Mouse (Mus musculus): ENCODE data around the gene Baiap2l1. TPM values are rescaled to one million over a fixed set of nuclear protein-coding genes. Genes with fewer than 3 reads are reported as not detected.

Baiap2l1 gene
- polyA plus RNA-seq, 1 experiment from 2014 or later, result 8.1 TPM

GRCm38 (mm10) chr5:144364680-144365357, 6.9 kb upstream of the Baiap2l1 start:
- DNase-seq (no peak), ATAC-seq (ENCODE audit: insufficient read depth) (no peak)
- WGBS, result 88% methylated on average over 11 of the region's 11 CpGs
- no peak for TF ChIP-seq CTCF (IDR thresholded peaks at IDR 0.05; ENCODE audit: low read depth)
- Histone ChIP-seq H3K27me3 (ENCODE audit: insufficient read depth, low read length) (no peaks in the 10 kb centered on the region), H3K4me2 (no peak overlapping the region), H3K9ac (no peak overlapping the region), H3K9me3 (ENCODE audit: low read depth, low read length) (no peaks in the 10 kb centered on the region), H3K4me3 (ENCODE audit: low read depth, low read length) (no peak overlapping the region), H3K36me3 (ENCODE audit: insufficient read depth) (no peaks in the 10 kb centered on the region), H3K4me1 (ENCODE audit: insufficient read depth) (no peaks in the 10 kb centered on the region), H3K27ac (ENCODE audit: low read depth) (no peak overlapping the region)

DNA sequence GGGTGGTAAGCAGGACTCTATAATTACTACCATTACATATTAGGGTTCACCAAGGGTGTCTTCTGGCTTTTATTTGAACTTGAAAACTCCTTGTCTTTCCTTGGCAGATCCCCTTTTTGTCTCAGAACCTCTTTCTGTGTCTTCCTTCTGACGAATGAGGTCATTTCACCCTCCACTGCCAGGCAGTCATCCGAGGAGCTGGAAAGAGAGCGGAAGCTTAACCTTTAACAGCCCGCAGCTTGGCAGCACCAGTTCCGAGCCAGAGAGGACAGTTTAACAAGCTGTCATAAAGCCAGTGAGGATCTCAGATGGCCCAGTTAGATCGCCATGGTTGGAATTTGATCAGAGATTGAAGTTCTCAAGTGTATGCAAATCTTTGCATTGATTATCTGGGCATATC, 2.4 kb upstream of the Baiap2l1 start:
- no peak for DNase-seq
- WGBS, result 52% methylated on average over 6 of the region's 6 CpGs
- Histone ChIP-seq H3K4me2 (no peak overlapping the region), H3K36me3 (ENCODE audit: insufficient read depth) (no peaks in the 10 kb centered on the region), H3K9me3 (ENCODE audit: low read depth, low read length) (no peaks in the 10 kb centered on the region), H3K27me3 (ENCODE audit: insufficient read depth, low read length) (no peaks in the 10 kb centered on the region), H3K4me3 (ENCODE audit: low read depth, low read length) (no peak overlapping the region), H3K9ac (no peak overlapping the region), H3K27ac (ENCODE audit: low read depth) (no peak overlapping the region), H3K4me1 (ENCODE audit: insufficient read depth) (0 out of 2 replicates have a peak, but pooled peaks cover 4% of the 10 kb centered on the region)
- no peak for ATAC-seq (ENCODE audit: insufficient read depth)
- TF ChIP-seq CTCF (IDR thresholded peaks at IDR 0.05; ENCODE audit: low read depth), result no peak

GRCm38 (mm10) chr5:144359886-144360285, 2.0 kb upstream of the Baiap2l1 start:
- Histone ChIP-seq H3K4me1 (ENCODE audit: insufficient read depth) (0 out of 2 replicates have a peak, but pooled peaks cover 4% of the 10 kb centered on the region), H3K4me2 (no peak overlapping the region), H3K9ac (no peak overlapping the region), H3K36me3 (ENCODE audit: insufficient read depth) (no peaks in the 10 kb centered on the region), H3K4me3 (ENCODE audit: low read depth, low read length) (no peak overlapping the region), H3K27ac (ENCODE audit: low read depth) (no peak overlapping the region), H3K9me3 (ENCODE audit: low read depth, low read length) (no peaks in the 10 kb centered on the region), H3K27me3 (ENCODE audit: insufficient read depth, low read length) (no peaks in the 10 kb centered on the region)
- 74% methylated on average over 6 of the region's 6 CpGs for WGBS
- no peak for ATAC-seq (ENCODE audit: insufficient read depth)
- no peak for TF ChIP-seq CTCF (IDR thresholded peaks at IDR 0.05; ENCODE audit: low read depth)
- no peak for DNase-seq

DNA sequence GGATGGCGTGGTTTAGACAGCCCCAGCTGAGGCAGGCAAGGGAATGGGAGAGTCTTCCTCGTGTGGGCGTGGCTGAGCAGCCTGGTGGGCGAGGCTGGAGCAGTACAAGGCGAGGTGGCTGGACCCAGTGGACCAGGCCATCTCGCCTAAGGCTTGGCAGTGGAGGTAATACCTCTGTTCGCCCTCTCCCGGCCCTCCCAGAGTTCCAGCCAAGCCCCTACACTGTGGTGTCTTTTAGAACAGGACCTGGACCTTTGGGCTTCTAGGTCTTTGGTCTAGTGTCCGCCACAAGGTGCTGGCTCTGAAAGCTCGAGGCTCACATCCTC, 643 bp upstream of the Baiap2l1 start:
- ATAC-seq (ENCODE audit: insufficient read depth) (no peak), DNase-seq (no peak)
- Histone ChIP-seq H3K4me3 (ENCODE audit: low read depth, low read length) (peak overlapping the region; percentile 60), H3K4me1 (ENCODE audit: insufficient read depth) (0 out of 2 replicates have a peak, but pooled peaks cover 4% of the 10 kb centered on the region), H3K36me3 (ENCODE audit: insufficient read depth) (no peaks in the 10 kb centered on the region), H3K27me3 (ENCODE audit: insufficient read depth, low read length) (no peaks in the 10 kb centered on the region), H3K27ac (ENCODE audit: low read depth) (no peak overlapping the region), H3K9me3 (ENCODE audit: low read depth, low read length) (no peaks in the 10 kb centered on the region), H3K9ac (no peak overlapping the region), H3K4me2 (peak overlapping the region; percentile 87)
- WGBS, result 9% methylated on average over 10 of the region's 10 CpGs
- TF ChIP-seq CTCF (IDR thresholded peaks at IDR 0.05; ENCODE audit: low read depth), result no peak

DNA sequence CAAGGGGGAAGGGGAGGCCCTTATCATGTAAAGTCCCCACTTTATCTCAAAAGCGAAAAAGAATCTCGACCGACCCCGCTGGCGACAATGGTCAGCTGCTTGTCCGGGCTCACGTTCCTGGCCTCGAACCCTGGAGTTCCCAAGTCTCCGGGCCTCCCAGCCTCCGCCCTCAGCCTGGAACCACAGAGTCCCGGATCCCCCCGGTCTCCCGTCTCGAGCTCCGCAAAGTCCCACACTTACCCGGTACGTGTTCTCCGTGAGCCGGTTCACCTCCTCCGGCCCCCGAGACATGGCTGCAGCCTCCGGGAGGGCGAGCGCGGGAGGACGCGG, 396 bp downstream of the Baiap2l1 start:
- H3K27ac ChIP-seq (ENCODE audit: low read depth), result peak overlapping the region; percentile 83
- peak overlapping the region; percentile 60 for H3K4me3 ChIP-seq (ENCODE audit: low read depth, low read length)
- DNase-seq, result no peak
- no peak for TF ChIP-seq CTCF (IDR thresholded peaks at IDR 0.05; ENCODE audit: low read depth)
- no peaks in the 10 kb centered on the region for H3K27me3 ChIP-seq (ENCODE audit: insufficient read depth, low read length)
- no peak for ATAC-seq (ENCODE audit: insufficient read depth)
- H3K4me1 ChIP-seq (ENCODE audit: insufficient read depth), result 0 out of 2 replicates have a peak, but pooled peaks cover 4% of the 10 kb centered on the region
- H3K9ac ChIP-seq, result peak overlapping the region; percentile 62
- peak overlapping the region; percentile 87 for H3K4me2 ChIP-seq
- H3K36me3 ChIP-seq (ENCODE audit: insufficient read depth), result no peaks in the 10 kb centered on the region
- no peaks in the 10 kb centered on the region for H3K9me3 ChIP-seq (ENCODE audit: low read depth, low read length)
- under 1% methylated on average over 27 of the region's 27 CpGs for WGBS

DNA sequence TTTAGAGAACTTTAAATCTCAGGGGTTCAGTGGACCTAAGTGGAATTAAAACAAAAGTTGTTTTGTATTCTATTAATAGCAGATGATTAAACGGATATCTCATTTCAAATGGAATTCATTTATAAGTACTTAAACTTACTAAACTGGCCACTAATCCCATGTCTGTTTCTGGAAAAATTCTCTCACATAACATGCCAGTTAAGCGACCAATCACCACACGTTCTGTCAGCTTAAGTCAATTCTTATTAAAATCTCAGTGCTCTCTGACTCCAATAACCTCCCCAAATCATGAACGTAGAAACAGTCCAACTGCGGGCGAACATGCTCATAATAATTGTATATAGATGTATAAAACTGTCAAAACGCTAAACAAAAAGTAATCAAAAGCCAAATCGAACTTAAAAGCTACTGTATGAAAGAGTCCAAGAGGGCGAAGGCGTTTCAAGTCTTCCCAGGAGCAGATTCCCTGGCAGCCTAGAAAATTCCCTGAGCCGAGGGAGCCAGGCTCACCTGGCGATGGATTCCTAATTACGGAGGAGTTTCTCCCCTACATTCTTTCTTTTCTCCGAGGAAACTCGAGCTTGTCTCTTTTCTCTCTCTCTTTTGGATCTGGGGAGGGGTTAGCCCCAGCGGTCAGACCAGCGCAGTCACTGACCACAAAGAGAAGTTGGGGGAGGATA, 996 bp downstream of the Baiap2l1 start:
- H3K4me3 ChIP-seq (ENCODE audit: low read depth, low read length), result peak overlapping the region; percentile 60
- no peak for TF ChIP-seq CTCF (IDR thresholded peaks at IDR 0.05; ENCODE audit: low read depth)
- ATAC-seq (ENCODE audit: insufficient read depth) (no peak), DNase-seq (peak; percentile 26)
- H3K36me3 ChIP-seq (ENCODE audit: insufficient read depth), result no peaks in the 10 kb centered on the region
- peak overlapping the region; percentile 62 for H3K9ac ChIP-seq
- WGBS, result 5% methylated on average over 17 of the region's 17 CpGs
- H3K27me3 ChIP-seq (ENCODE audit: insufficient read depth, low read length), result no peaks in the 10 kb centered on the region
- H3K4me1 ChIP-seq (ENCODE audit: insufficient read depth), result 0 out of 2 replicates have a peak, but pooled peaks cover 4% of the 10 kb centered on the region
- H3K9me3 ChIP-seq (ENCODE audit: low read depth, low read length), result no peaks in the 10 kb centered on the region
- H3K4me2 ChIP-seq, result peak overlapping the region; percentile 87
- no peak overlapping the region for H3K27ac ChIP-seq (ENCODE audit: low read depth)

DNA sequence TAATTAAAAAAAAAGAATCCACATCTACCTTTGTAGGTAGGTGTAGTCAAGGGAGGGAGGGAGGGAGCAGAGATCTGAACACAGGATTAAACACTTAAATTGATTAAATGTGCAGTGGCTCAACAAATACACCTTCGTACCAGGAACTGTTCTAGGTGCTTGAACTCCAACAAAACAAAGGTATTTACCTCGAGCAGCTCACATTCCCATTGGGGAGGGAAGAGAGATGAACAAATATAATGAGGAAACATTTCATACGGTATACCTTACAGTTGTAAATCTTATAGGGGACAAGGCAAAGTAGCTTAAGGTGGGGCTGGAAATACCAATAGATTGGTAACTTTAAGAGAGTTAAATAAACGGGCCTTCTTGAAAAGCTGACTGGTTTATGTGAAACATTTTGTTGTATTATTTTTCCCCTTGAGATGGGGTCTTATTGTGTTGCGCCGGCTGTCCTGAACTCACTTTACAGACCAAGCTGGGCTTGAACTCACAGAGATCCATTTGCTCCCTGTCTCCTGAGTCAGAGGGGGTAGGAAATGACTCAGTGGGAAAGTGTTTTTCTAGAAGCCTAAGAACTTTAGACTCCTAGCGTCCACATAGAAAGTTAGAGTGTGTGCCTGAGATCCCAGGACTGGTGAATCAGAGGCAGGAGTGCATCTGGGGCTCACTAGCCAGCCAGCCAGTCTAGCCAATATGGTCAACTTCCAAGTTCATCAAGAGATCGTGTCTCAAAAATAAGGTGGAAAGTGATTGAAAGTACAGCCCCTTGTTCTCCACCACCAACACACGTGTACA, 5.5 kb downstream of the Baiap2l1 start:
- H3K9ac ChIP-seq, result no peak overlapping the region
- no peak for DNase-seq
- no peak overlapping the region for H3K4me3 ChIP-seq (ENCODE audit: low read depth, low read length)
- ATAC-seq (ENCODE audit: insufficient read depth), result no peak
- no peaks in the 10 kb centered on the region for H3K36me3 ChIP-seq (ENCODE audit: insufficient read depth)
- TF ChIP-seq CTCF (IDR thresholded peaks at IDR 0.05; ENCODE audit: low read depth), result no peak
- no peak overlapping the region for H3K27ac ChIP-seq (ENCODE audit: low read depth)
- H3K9me3 ChIP-seq (ENCODE audit: low read depth, low read length), result no peaks in the 10 kb centered on the region
- H3K4me1 ChIP-seq (ENCODE audit: insufficient read depth), result no peaks in the 10 kb centered on the region
- 78% methylated on average over 9 of the region's 9 CpGs for WGBS
- no peak overlapping the region for H3K4me2 ChIP-seq
- H3K27me3 ChIP-seq (ENCODE audit: insufficient read depth, low read length), result no peaks in the 10 kb centered on the region
